Mouse (Mus musculus) v-Abl transformed pro-B cells (cell line): Measurements from ENCODE around the gene Lrrc74a.

Source experiments
- in situ Hi-C, 2 experiments: fragments of 400-800 bp; cut with MboI; formaldehyde crosslinking; loops; one replicate each; pipeline ENCODE4 v1.15.1; 2025; ENCODE audit not compliant: unreplicated experiment in 2 of 2

Gene Lrrc74a

DNA sequence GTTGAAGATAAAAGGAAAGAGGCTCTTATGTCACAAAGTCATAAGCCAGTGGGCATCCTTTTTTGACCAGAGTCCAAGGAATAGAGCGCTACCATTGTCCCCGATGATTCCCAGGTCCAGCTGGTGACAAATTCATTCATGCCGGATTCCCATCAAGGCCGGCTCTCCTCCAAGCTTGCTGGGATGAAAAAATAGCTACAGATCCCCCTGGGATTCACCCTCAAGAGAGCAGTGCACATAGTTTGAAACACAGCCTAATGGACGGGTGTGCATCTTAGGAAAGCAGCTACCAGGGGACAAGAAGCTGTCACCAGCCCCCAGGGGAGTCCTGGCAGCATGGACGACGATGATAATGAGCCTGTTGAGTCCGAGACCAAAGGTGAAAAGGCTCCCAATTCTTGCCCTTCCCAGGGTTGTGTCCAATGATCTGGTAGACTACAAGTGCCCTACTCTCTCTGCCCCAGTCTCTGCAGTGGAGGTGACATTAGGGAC lies at the start of gene Lrrc74a:
Lrrc74a (plus strand) TSS at position 51 of the 492 bp plus-strand sequence.
- in situ Hi-C loops, result no loop called here

DNA sequence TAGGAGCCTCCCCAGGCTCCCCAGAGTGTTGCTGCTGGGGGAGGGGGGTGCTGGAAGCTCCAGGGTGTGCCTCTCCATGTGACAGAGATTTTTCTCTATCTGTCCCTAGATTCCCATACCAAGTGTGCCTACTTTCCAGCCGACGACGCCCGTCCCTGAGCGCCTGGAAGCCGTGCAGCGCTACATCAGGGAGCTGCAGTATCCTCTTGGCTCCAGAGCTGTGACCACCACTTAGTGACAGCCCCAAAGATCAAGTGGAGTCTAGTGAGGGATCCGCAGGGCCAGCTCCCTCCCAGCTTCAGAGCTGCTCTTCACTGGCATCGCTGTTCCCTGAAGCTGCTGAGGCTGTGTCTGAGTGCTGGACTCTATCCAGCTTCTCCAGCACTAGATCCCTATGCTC lies 48.9 kb upstream of the Lrrc74a start:
- in situ Hi-C loops, result no loop called here

DNA sequence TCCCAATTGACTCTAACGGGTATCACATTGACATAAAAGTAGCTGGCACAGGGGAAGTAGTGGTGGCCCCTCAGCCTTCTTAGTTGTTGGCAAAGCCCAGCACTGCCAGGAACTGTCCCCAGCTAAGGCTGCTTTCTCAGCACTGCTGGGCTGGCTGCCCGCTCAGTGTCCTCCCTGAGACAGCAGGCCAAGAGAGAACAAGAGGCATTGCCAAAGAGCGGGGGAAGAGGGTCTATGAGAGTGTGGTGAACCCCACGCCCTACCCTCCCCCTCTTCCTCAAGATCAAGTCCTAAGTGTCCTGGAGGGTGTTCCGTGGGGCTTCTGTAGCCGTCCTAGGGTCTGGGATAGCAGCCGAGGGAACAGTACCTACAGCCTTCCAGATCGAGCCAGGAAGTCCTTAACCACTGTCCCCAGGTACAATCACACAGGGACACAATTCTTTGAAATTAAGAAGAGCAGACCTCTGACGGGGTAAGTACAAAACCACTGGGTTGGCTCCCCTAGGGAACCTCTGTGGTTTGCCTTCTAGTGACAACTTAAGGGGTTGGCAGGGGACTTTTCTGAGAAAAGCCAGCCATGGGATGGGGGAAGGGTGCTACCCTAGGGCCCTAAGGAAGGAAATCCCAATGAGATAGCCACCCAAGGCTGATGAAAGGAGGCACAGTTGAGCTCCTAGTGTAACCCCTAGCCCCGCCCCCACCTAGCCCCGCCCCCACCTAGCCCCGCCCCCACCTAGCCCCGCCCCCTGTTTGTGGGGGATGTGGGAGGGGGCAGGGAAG lies 47.4 kb upstream of the Lrrc74a start:
- in situ Hi-C loops, result no loop called here

DNA sequence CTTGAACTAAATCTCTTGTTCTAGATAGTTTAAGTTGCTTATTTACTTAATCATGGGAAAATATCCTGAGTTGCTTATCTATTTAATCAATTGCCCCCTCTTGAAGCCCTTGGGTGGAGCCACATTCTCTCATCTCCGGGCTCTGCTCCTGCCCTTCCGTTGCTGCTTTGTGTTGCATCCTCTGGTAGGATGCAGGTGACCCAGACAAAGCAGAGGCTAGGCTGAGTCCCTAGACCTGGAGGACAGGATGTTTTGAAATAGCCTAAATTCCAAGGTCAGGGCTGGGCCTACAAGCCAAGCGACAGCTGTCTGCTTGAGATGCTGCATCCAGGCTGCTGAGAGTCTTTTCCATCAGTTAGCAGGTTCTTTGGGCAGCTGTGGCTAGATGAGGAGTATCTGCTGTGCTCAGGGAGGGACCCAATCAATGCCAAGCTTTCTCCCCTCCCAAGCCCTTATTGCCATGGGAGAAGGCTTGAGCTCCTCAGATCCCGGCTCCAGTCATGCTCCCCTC lies 46.7 kb upstream of the Lrrc74a start:
- in situ Hi-C loops, result no loop called here

DNA sequence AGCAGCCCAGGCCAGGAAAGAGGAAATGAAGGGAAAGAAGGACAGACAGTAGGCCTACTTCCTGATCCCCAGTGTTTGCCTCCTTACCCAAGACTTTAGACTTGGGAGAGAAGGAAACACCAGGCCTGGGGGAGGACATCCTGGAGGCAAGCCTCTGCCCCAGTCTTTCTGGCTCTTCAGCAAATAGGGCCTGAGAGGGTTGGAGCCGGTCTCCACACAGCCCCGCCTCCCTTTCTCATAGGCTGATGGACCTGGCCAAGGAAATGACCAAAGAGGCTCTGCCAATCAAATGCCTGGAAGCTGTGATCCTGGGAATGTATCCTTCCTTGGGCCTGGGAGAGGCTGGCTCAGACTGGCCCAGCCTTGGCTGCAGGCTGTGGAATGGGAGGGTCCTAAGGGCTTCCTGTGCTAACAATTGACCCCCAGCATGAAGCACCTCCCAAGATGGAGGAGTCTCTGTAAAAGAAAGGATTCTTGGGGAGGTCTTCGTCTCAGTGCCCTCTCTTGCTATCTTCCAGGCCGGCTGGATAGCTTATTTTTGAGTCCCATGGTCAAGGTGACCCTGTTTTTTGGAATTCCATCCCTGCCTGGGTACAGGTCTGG lies 46.1 kb upstream of the Lrrc74a start:
- in situ Hi-C loops, result no loop called here

DNA sequence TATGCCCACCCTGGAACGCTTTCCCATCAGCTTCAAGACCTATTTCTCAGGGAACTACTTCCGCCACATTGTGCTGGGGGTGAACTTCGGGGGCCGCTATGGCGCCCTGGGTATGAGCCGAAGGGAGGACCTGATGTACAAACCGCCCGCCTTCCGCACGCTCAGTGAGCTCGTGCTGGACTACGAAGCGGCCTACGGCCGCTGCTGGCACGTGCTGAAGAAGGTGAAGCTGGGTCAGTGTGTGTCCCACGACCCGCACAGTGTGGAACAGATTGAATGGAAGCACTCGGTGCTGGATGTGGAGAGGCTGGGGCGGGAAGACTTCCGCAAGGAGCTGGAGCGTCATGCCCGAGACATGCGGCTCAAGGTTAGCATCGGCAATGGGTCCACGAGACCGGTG lies 45.3 kb upstream of the Lrrc74a start:
- in situ Hi-C loops, result no loop called here

DNA sequence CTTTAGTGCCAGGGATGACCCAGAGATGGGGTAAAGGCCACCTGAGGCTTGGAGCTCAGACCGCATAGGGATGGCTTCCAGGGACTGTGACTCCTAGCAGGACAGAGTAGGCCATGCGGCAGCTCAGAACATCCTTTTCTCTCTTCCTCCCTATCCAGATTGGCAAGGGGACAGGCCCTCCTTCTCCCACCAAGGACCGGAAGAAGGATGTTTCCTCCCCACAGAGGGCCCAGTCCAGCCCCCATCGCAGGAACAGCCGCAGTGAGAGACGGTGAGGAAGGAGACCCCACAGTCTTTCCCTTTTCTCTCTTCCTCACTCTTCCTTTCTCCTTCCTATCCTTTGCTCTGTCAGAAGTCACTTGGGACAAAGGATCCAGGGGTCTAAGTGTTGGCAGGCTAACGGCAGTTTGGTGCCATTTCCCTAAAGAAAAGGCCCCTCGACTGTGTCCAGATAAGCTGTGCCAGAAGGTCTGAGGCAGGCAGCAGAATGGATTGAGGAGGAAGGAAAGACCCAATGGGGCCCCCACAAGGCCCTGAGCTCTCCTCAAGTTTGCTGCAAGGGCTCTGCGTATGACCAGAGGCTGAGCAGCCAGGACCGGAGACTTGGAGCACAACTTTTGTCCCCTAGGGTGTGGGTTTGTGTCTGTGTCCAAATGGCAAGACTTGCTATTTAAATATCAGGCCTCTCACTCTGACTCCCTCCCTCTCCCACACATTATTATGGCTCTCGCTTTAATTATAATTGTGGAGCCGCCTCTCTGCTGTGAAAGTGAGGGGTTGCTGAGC lies 43.3 kb upstream of the Lrrc74a start:
- in situ Hi-C loops, result no loop called here

DNA sequence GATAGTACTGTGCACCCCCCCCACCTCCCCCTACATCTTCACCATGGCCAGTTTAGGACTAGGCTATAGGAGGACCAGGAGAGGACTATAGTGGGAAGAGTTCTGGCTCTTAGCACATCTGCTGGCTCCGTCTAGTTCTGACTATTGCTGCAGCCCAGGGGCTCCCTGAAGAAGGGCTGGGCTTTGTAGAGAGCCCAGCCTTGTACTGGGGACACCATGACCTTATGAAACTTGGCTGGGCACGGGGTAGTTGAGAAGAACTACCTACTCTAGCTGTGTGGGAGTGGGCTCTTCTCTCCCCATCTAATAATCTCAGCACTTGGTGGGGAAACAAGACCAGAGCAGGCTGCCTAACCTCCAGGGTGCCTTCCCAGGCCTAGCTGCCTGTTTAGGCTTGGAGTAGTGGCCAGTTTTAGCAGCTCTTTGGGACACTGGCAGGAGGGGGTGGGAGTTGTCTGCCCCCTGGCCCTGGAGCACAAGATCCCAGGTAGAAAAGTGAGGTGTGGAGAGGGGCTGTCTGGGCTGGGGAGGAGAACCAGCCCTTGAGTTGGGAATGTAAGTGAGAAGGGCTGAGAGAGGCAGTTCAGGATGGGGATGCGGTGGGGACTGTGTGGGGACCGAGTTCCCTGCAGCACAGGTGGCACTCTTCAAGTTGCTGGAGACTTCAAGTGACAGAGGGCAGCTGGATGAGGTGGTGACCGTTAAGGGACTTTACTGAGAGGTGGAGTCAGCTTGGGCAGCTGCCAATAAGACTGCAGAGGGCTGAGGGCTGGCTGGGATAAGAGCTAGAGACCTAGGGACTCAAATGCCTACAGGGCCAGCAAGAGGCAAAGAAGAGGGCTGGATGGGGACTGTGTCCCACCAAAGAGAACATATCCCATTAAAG lies 41.5 kb upstream of the Lrrc74a start:
- in situ Hi-C loops, result no loop called here

DNA sequence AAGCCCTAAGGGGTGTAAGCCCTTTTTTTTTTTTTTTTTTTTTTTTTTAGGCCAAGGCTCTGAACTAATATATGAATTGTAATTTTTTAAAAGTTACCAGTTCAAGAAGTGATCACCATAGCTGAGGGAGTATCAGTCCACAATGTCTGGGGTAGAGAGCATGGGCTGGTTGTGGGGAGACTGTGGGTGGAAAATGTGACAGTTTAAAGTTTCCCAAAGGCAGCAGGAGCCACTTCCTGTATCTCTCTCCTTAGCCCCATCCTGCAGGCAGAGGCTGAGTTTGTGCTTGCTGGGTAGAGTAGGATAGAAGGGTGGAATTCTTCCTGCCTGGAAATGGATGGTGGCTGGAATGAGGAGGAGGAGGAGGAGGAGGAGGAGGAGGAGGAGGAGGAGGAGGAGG lies 40.8 kb upstream of the Lrrc74a start:
- in situ Hi-C loops, result no loop called here

DNA sequence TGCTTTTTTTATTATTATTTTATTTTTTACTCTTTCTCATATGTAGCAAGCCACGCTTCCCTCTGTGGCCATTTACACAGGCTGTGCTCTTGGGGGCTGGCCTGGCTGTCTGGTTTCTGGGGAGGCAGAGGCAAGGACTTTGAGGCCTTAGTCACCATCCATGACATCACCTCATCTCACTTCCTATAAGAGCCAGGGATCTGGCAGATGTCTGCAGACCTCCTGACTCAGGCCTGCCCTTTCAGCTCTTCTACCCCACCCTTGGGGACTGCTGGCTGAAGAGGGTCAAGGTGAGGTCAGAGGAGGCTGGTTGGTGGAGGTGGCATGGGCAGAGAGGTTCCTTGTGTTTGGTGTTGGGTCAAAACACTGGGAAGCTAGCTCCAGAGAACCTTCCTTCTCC lies 39.7 kb upstream of the Lrrc74a start:
- in situ Hi-C loops, result no loop called here

DNA sequence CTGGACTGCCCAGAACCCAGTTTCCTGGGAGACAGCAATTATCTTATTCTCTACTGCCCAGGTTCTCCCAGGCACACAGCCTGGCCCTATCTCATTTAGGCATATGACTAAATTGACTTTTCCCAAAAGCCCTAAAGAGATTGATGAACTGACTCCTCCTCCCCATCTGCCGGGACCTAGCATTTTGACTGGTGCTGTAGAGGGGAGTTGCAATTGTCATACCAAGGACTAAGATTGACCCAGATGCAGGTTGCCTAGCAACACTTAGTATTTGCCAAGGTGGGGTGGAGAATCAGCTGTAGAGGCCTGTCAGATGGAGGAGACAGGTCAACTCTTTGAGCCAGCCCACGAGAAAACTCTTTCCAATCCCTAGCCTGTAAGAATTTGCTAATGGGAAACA lies 36.2 kb upstream of the Lrrc74a start:
- in situ Hi-C loops, result no loop called here

DNA sequence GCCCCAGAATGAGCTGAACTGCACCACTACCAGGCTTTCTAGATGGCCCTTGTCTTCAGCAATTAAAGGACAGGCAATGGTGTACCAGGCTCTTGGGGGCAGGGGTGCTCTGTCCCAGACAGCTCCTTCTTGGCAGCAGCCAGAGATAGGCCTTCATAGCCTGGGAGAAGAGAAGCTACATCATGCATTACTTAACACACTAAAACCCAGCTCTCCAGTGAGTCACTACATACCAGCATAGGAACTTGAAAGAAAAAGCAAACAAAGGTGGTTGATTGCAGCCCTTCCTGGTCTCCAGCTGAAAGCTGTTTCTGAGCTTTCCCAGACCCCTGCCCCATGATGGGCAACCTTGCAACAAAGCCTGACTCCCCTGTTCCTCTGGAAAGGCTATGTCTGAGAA lies 35.6 kb upstream of the Lrrc74a start:
- in situ Hi-C loops, result no loop called here

DNA sequence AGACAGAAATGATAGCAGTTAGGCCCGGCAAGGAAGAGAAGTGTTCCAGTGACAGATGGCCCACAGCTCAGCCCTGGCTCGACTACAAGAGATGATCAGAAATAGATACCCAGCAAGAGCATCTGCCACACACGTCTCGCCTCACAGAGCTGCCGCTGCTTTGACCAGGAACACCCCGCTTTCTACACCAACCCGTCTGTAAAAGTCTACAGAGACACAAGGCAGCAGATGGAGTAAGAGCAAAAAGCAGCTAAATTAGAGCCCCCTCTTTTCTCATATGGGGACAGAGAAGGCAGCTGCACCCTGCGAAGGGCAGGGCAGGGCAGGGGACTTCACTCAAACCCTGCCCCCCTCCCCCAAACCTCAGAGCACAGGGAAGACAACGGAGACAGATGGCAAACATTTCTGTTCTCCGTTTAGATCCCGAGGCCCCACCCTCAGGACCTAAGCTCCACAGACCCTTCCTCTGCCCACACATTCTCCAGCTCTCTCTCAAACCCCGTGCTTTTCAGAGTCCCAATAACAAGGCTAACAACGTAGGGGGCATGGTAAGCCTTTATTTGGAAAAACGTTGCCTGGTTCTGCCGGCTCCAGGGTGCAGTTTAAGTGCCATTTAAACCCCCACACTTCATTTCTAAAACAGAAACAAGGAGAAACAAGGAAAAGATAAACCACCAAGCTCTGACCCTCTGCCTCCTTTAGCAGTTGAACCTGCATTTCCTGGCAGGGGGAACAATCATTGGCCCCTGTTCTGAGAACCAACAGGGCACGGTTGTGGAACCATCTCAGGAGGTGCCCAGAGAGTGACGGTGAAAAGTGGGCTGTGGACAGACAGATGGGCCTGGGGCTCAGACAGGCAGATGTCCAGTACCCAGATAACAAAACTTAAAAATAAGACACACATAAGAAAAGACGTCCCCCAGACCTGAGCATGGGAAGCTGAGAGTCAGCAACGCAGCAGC lies 33.9 kb upstream of the Lrrc74a start:
- in situ Hi-C loops, result no loop called here

DNA sequence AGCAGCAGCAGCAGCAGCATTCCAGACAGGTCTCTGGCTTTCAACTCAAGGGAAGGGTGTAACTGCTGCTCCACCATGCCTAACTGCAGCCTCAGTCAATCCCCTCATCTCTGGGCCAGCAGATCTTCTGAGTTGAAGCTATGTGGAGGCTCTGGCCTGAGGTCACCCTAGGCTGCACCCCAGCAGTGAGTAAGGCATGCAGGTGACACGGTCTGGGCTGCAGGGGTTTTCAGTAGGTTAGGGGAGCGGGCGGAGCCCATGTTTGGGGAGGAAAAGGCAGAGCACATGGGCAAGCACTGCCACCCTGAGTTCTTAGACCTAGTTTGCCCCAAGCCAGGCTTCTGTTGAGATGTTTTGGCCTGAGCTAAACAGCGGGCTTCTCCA lies 33.2 kb upstream of the Lrrc74a start:
- in situ Hi-C loops, result no loop called here

DNA sequence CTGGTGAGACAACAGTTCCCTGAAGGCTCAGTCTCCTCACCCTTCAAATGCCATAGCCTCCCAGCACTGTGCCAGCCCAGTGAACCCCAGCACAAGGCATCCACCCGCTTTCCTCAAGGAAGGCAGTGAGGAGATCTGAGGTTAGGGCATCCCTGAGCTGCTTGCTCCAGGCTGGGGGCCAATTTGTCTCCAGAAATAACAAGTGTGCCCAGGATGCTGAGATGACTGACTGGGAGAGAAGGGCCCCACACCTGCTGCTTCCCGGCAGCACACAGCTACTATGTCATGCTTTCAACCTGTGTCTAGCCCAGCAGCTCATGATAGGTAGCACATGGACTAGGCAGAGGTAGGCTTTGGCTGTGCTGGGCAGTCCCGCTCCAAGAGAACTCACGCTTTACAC lies 32.7 kb upstream of the Lrrc74a start:
- in situ Hi-C loops, result no loop called here

DNA sequence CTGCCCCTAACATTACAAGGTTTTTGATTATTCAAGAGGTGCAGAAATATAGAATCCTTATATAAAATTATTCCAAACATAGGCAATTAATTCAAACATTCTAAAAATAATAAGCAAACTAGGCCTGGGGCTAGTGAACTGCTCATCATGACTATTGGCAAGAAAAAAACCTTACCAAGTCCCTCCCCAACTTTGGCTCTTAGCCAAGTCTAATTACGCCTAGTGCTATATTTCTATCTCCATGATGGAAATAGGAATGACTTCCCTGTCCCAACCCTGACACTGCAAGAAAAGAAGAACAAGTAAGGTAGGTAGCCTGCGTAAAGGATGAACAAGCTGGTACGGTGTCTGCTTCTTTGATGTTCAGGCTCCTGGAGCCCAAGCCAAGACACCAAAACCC lies 31.5 kb upstream of the Lrrc74a start:
- in situ Hi-C loops, result no loop called here

DNA sequence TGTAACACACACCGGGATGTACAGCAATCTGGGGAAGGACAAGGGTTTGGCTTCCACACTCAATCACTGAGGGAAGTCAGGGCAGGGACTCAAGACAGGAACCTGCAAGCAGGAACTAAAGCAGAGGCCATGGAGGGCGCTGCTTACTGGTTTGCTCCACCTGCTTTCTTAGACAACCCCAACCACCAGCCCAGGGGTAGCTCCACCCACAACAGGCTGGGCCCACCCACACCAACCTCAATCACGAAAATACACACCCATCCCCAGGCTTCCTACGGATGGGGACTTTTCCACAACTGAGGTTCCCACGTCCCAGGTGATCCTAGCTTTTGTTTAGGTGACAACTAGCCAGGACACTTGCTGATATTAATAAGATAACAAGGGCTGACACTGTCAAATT lies 28.3 kb upstream of the Lrrc74a start:
- in situ Hi-C loops, result no loop called here

DNA sequence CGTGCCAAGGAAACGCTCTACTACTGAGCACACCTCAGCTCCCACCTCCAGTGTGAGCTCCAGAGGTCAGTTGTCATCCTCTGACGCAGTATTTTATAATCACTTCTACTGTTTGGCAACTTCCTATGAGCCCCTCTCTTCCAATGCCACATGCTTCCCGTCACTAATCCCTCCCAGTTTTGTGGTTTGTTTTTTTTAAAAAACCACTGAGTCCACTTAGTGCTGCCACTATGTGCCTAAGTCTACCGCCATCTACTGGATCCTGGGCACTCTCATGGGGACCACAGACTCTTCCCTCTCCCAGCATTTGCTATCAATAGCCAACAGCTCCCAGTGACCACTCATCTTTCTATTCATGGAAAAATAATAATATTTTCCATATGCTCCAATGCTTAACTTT lies 20.1 kb upstream of the Lrrc74a start:
- in situ Hi-C loops, result no loop called here

DNA sequence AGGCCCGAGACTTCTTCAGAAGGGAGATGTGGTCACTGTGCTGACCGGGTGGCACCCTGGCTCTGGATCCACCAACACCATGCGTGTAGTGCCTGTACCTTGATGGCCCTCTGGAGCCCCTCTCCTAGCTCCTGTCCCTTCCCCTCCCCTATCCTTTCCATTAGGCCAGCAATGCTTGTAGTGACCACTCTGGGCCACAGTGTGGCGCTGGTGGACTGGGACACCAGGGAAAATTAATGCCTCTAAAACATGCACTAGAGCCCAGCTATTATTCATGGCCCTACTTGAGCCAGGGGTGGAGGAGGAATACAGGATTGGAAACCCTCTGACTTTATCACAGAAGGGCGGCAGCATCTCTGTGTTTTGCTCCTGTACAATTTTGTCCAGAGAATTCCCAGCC lies 18.8 kb upstream of the Lrrc74a start:
- in situ Hi-C loops, result no loop called here
